Mouse (Mus musculus) MEL (cell line): ENCODE measurements around the gene Neurod2. TPM values are rescaled to one million over a fixed set of nuclear protein-coding genes. Genes with fewer than 3 reads are reported as not detected.

ENCODE experiments used
- DNase-seq: peaks from one replicate; pipeline ENCODE4 v3.0.0; 2011; ENCODE audit warnings: low read depth, low spot score
- H3K27ac ChIP-seq: 2 replicates; pipeline ENCODE4 v1.5.1; 2012; ENCODE audit warnings: low read depth, mild to moderate bottlenecking, control low read depth, low read length, moderate library complexity; ENCODE audit not compliant: control insufficient read depth
- H3K27me3 ChIP-seq, 2 experiments: fragments of 150-350 bp in 1 of 2; sonication (generic) in 1 of 2; 2 replicates each; pipeline ENCODE4 v1.6.1; 2012; ENCODE audit warnings: low read length in 2 of 2, mild to moderate bottlenecking in 2 of 2, improper control_type of control experiment in 1 of 2, moderate library complexity in 1 of 2; ENCODE audit not compliant: insufficient read depth in 2 of 2, control insufficient read depth in 1 of 2
- H3K36me3 ChIP-seq, 2 experiments: 2 replicates each; pipeline ENCODE4 v1.6.1; 2012 to 2014; ENCODE audit warnings: low read length in 2 of 2, improper control_type of control experiment in 1 of 2, inconsistent platforms in 1 of 2, mild to moderate bottlenecking in 1 of 2; ENCODE audit not compliant: insufficient read depth in 2 of 2, control insufficient read depth in 1 of 2
- H3K4me1 ChIP-seq, 2 experiments: fragments of 150-350 bp in 1 of 2; sonication (generic) in 1 of 2; 2 replicates each; pipeline ENCODE4 v1.6.1; 2012; ENCODE audit warnings: low read length in 2 of 2, improper control_type of control experiment in 1 of 2, mild to moderate bottlenecking in 1 of 2; ENCODE audit not compliant: insufficient read depth in 2 of 2, control insufficient read depth in 1 of 2
- H3K4me3 ChIP-seq, 2 experiments: fragments of 150-350 bp in 1 of 2; sonication (generic) in 1 of 2; 2 replicates each; pipeline ENCODE4 v1.5.1; 2012; ENCODE audit warnings: low read depth in 2 of 2, low read length in 2 of 2, mild to moderate bottlenecking in 2 of 2, moderate library complexity in 2 of 2, control low read depth in 1 of 2, improper control_type of control experiment in 1 of 2; ENCODE audit not compliant: control insufficient read depth in 1 of 2, insufficient read depth in 1 of 2
- H3K79me2 ChIP-seq: 2 replicates; pipeline ENCODE4 v1.6.1; 2012; ENCODE audit warnings: mild to moderate bottlenecking, low read length, moderate library complexity; ENCODE audit not compliant: control insufficient read depth, poor library complexity, insufficient read depth
- H3K9ac ChIP-seq: 2 replicates; pipeline ENCODE4 v1.6.1; 2012; ENCODE audit warnings: low read depth, mild to moderate bottlenecking, control low read depth, low read length, moderate library complexity; ENCODE audit not compliant: control insufficient read depth, poor library complexity, severe bottlenecking
- H3K9me3 ChIP-seq: fragments of 150-350 bp; sonication (generic); replicated peaks from 2 replicates; pipeline ENCODE4 v1.6.1; 2012; ENCODE audit warnings: mild to moderate bottlenecking, low read length, improper control_type of control experiment, moderate library complexity; ENCODE audit not compliant: insufficient read depth
- BHLHE40 ChIP-seq: IDR thresholded peaks from 2 replicates; pipeline ENCODE4 v1.6.1; 2012; ENCODE audit warnings: low read depth, mild to moderate bottlenecking, inconsistent platforms, low read length, improper control_type of control experiment, borderline replicate concordance
- CHD1 ChIP-seq: IDR thresholded peaks from 2 replicates; pipeline ENCODE4 v1.6.1; 2012; ENCODE audit warnings: low read depth, mild to moderate bottlenecking, inconsistent platforms, low read length, improper control_type of control experiment
- CHD2 ChIP-seq: IDR thresholded peaks from 2 replicates; pipeline ENCODE4 v1.6.1; 2011; ENCODE audit warnings: low read length, improper control_type of control experiment
- EP300 ChIP-seq, 2 experiments: IDR thresholded peaks; 2 replicates each; pipeline ENCODE4 v1.6.1; 2011; ENCODE audit warnings: improper control_type of control experiment in 2 of 2, low read length in 2 of 2, low read depth in 1 of 2, mild to moderate bottlenecking in 1 of 2
- ETS1 ChIP-seq: IDR thresholded peaks from 2 replicates; pipeline ENCODE4 v1.6.1; 2012; ENCODE audit warnings: low read depth, mild to moderate bottlenecking, inconsistent platforms, low read length, improper control_type of control experiment, moderate library complexity
- GABPA ChIP-seq: IDR thresholded peaks from 2 replicates; pipeline ENCODE4 v1.6.1; 2012; ENCODE audit warnings: low read depth, mild to moderate bottlenecking, inconsistent platforms, low read length, improper control_type of control experiment, moderate library complexity
- HCFC1 ChIP-seq: IDR thresholded peaks from 2 replicates; pipeline ENCODE4 v1.6.1; 2012; ENCODE audit warnings: low read depth, mild to moderate bottlenecking, inconsistent platforms, low read length, improper control_type of control experiment, moderate library complexity
- JUND ChIP-seq: IDR thresholded peaks from 2 replicates; pipeline ENCODE4 v1.6.1; 2011; ENCODE audit warnings: low read depth, mild to moderate bottlenecking, improper control_type of control experiment, low read length
- MAFK ChIP-seq: IDR thresholded peaks from 2 replicates; pipeline ENCODE4 v1.6.1; 2011; ENCODE audit warnings: low read depth, mild to moderate bottlenecking, low read length, improper control_type of control experiment, borderline replicate concordance
- MAX ChIP-seq: IDR thresholded peaks from 2 replicates; pipeline ENCODE4 v1.6.1; 2011; ENCODE audit warnings: low read length, improper control_type of control experiment
- MAZ ChIP-seq: IDR thresholded peaks from 2 replicates; pipeline ENCODE4 v1.6.1; 2012; ENCODE audit warnings: low read depth, mild to moderate bottlenecking, inconsistent platforms, low read length, improper control_type of control experiment
- MXI1 ChIP-seq: IDR thresholded peaks from 2 replicates; pipeline ENCODE4 v1.6.1; 2011; ENCODE audit warnings: mild to moderate bottlenecking, low read depth, low read length, improper control_type of control experiment
- MYB ChIP-seq: IDR thresholded peaks from 2 replicates; pipeline ENCODE4 v1.6.1; 2011; ENCODE audit warnings: mild to moderate bottlenecking, low read depth, low read length, improper control_type of control experiment
- MYC ChIP-seq: IDR thresholded peaks from 2 replicates; pipeline ENCODE4 v1.6.1; 2011; ENCODE audit warnings: low read depth, mild to moderate bottlenecking, low read length, improper control_type of control experiment, moderate library complexity
- NRF1 ChIP-seq: IDR thresholded peaks from 2 replicates; pipeline ENCODE4 v1.6.1; 2014; ENCODE audit warnings: low read depth, mild to moderate bottlenecking, inconsistent platforms, low read length, improper control_type of control experiment, moderate library complexity; ENCODE audit not compliant: poor library complexity, insufficient read depth, severe bottlenecking
- POLR2A ChIP-seq, 2 experiments: IDR thresholded peaks; 2 replicates each; pipeline ENCODE4 v1.6.1; 2011 to 2012; ENCODE audit warnings: low read length in 2 of 2, mild to moderate bottlenecking in 2 of 2, control low read depth in 1 of 2, improper control_type of control experiment in 1 of 2, low read depth in 1 of 2, moderate library complexity in 1 of 2; ENCODE audit not compliant: control insufficient read depth in 1 of 2, insufficient read depth in 1 of 2, poor library complexity in 1 of 2
- POLR2AphosphoS2 ChIP-seq: IDR thresholded peaks from 2 replicates; pipeline ENCODE4 v1.6.1; 2011; ENCODE audit warnings: low read length, improper control_type of control experiment
- POLR2AphosphoS5 ChIP-seq: IDR thresholded peaks from 2 replicates; pipeline ENCODE4 v1.6.1; 2012; ENCODE audit warnings: low read depth, borderline replicate concordance, mild to moderate bottlenecking, inconsistent platforms, low read length, moderate library complexity, mixed read lengths
- RAD21 ChIP-seq: IDR thresholded peaks from 2 replicates; pipeline ENCODE4 v1.6.1; 2011; ENCODE audit warnings: mild to moderate bottlenecking, low read depth, low read length, improper control_type of control experiment
- RCOR1 ChIP-seq: IDR thresholded peaks from 2 replicates; pipeline ENCODE4 v1.6.1; 2012; ENCODE audit warnings: low read depth, mild to moderate bottlenecking, inconsistent platforms, low read length, improper control_type of control experiment
- SIN3A ChIP-seq: IDR thresholded peaks from 2 replicates; pipeline ENCODE4 v1.6.1; 2012; ENCODE audit warnings: low read length, improper control_type of control experiment, inconsistent platforms
- UBTF ChIP-seq: IDR thresholded peaks from 2 replicates; pipeline ENCODE4 v1.6.1; 2012; ENCODE audit warnings: low read depth, mild to moderate bottlenecking, inconsistent platforms, low read length, improper control_type of control experiment, moderate library complexity, borderline replicate concordance; ENCODE audit not compliant: insufficient read depth
- USF1 ChIP-seq: IDR thresholded peaks from 2 replicates; pipeline ENCODE4 v1.6.1; 2014; ENCODE audit warnings: low read depth, mild to moderate bottlenecking, inconsistent platforms, low read length, improper control_type of control experiment, moderate library complexity
- USF2 ChIP-seq, 2 experiments: IDR thresholded peaks; 2 replicates each; pipeline ENCODE4 v1.6.1; 2011 to 2012; ENCODE audit warnings: improper control_type of control experiment in 2 of 2, low read length in 2 of 2, borderline replicate concordance in 1 of 2, inconsistent platforms in 1 of 2, low read depth in 1 of 2, mild to moderate bottlenecking in 1 of 2; ENCODE audit not compliant: insufficient read depth in 1 of 2
- ZKSCAN1 ChIP-seq: IDR thresholded peaks from 2 replicates; pipeline ENCODE4 v1.6.1; 2012; ENCODE audit warnings: low read depth, mild to moderate bottlenecking, inconsistent platforms, low read length, improper control_type of control experiment, moderate library complexity
- polyA plus RNA-seq, 2 experiments: library from polyadenylated mRNA; stranded (reverse) in 1 of 2; unstranded in 1 of 2; fragments of >175 nt in 1 of 2; fragments of >200 nt in 1 of 2; gene quantifications; 2 replicates each; pipeline versions ENCODE4 v1.2.1 to v1.2.4; 2012; ENCODE audit warnings: low replicate concordance in 2 of 2, low read depth in 1 of 2; ENCODE audit not compliant: insufficient read length in 2 of 2, insufficient read depth in 1 of 2, missing spikeins in 1 of 2
- total RNA-seq: library from RNA; depleted of rRNA; stranded (reverse); fragments of 300-350 nt; gene quantifications from 2 replicates; pipeline ENCODE4 v1.2.3, GENCODE M21; 2012

Neurod2 gene
- total and polyA plus RNA-seq, 3 experiments, result not detected

GRCm38 (mm10) chr11:98341174-98341573 is 11.7 kb upstream of the Neurod2 start:
- peaks cover 0 to 5% of the 10 kb centered on the region in 2 experiments; a peak in 2 of 4 replicates for H3K27me3 ChIP-seq
- no peak for DNase-seq
- H3K4me1 ChIP-seq, result peaks cover 0 to 11% of the 10 kb centered on the region in 2 experiments; a peak in 3 of 4 replicates
- peaks cover 0 to 5% of the 10 kb centered on the region in 2 experiments; a peak in 2 of 4 replicates for H3K36me3 ChIP-seq
- H3K79me2 ChIP-seq, result no peaks in the 10 kb centered on the region
- no peak overlapping the region for H3K9ac ChIP-seq
- no peaks in the 10 kb centered on the region for H3K9me3 ChIP-seq
- no peak overlapping the region for H3K27ac ChIP-seq
- no peak overlapping the region for H3K4me3 ChIP-seq
- no peak for TF ChIP-seq ETS1
- no peak for TF ChIP-seq USF2 (IDR thresholded peaks at IDR 0.05; ENCODE audit: borderline replicate concordance in 1 of 2, insufficient read depth in 1 of 2, low read depth in 1 of 2, low read length in 2 of 2)
- no peak for TF ChIP-seq MXI1
- TF ChIP-seq USF1, result no peak
- no peak for TF ChIP-seq ZKSCAN1
- TF ChIP-seq HCFC1, result no peak
- TF ChIP-seq RAD21, result no peak
- TF ChIP-seq MYB, result no peak
- TF ChIP-seq EP300 (IDR thresholded peaks at IDR 0.05; ENCODE audit: low read depth in 1 of 2, low read length in 2 of 2), result no peak
- no peak for TF ChIP-seq MAZ
- TF ChIP-seq CHD2, result no peak
- TF ChIP-seq RCOR1, result no peak
- no peak for TF ChIP-seq GABPA
- no peak for TF ChIP-seq MAFK
- no peak for TF ChIP-seq POLR2AphosphoS2
- no peak for TF ChIP-seq CHD1
- TF ChIP-seq MAX, result no peak
- no peak for TF ChIP-seq POLR2AphosphoS5
- TF ChIP-seq JUND, result no peak

GRCm38 (mm10) chr11:98340597-98340996 is 11.1 kb upstream of the Neurod2 start:
- Histone ChIP-seq H3K79me2 (no peaks in the 10 kb centered on the region), H3K27ac (no peak overlapping the region), H3K9ac (no peak overlapping the region), H3K9me3 (no peaks in the 10 kb centered on the region), H3K36me3 (peaks cover 0 to 3% of the 10 kb centered on the region in 2 experiments; a peak in 2 of 4 replicates), H3K27me3 (peaks cover 0 to 5% of the 10 kb centered on the region in 2 experiments; a peak in 2 of 4 replicates), H3K4me3 (no peak overlapping the region), H3K4me1 (peaks cover 0 to 5% of the 10 kb centered on the region in 2 experiments; a peak in 2 of 4 replicates)
- TF ChIP-seq BHLHE40 (no peak), USF1 (no peak), MYC (no peak), UBTF (no peak), POLR2A (IDR thresholded peaks at IDR 0.05; ENCODE audit: control insufficient read depth in 1 of 2, insufficient read depth in 1 of 2, low read depth in 1 of 2, low read length in 2 of 2, poor library complexity in 1 of 2) (no peak), SIN3A (no peak), NRF1 (no peak)
- no peak for DNase-seq
